ENCODE assay signal across 9 mouse cellular contexts in genomic region chr11:32450216-32450615, GRCm38 (mm10). TPM values are rescaled to one million over a fixed set of nuclear protein-coding genes. Genes with fewer than 3 reads are reported as not detected.
DNase-seq lines count a peak whose midpoint lies in the region; ATAC-seq and TF ChIP-seq lines count a peak whose summit lies in the region.
"Had no signal": no experiment of that assay in that cellular context is flagged by ENCODE, and none has a peak within 500 bp of the region (broad histone marks: within the 10 kb centered on the region; RNA-seq: fewer than 3 reads in every experiment).

No protein-coding gene starts in this region.

- 0% methylated on average over 1 of the region's 1 CpGs for WGBS in heart, embryonic 11.5 days (ENCODE audit: insufficient replicate concordance)

- ATAC-seq in heart, embryonic 11.5 days (replicated peaks; ENCODE audit: insufficient number of reproducible peaks, low FRiP score, low TSS enrichment): no peak
- peak; percentile 47 for ATAC-seq in cerebellum, adult (ENCODE audit: insufficient number of reproducible peaks, low FRiP score, low TSS enrichment)
- peak; percentile 67 for ATAC-seq in monocyte, adult 5-6 weeks (replicated peaks; ENCODE audit: insufficient number of reproducible peaks, low FRiP score, low TSS enrichment, poor library complexity, severe bottlenecking)

- no peak overlapping the region for H3K4me3 ChIP-seq in heart, embryonic 11.5 days (ENCODE audit: low read depth, low read length)
- no peak overlapping the region for H3K4me3 ChIP-seq in E14TG2a.4 (replicated peaks; ENCODE audit: low read length)
- H3K4me3 ChIP-seq: lung, embryonic 15.5 days had no signal

- H3K4me1 ChIP-seq in heart, embryonic 11.5 days (ENCODE audit: control insufficient read depth, insufficient read depth, low read length): no peaks in the 10 kb centered on the region; the same call in 1 of the 2 replicates
- H3K4me1 ChIP-seq in E14TG2a.4 (replicated peaks; ENCODE audit: low read depth, low read length): peaks cover 6% of the 10 kb centered on the region

- no peaks in the 10 kb centered on the region for H3K9me3 ChIP-seq in heart, embryonic 11.5 days (replicated peaks; ENCODE audit: control insufficient read depth, low read length)
- H3K9me3 ChIP-seq in E14TG2a.4 (ENCODE audit: low read length): no peaks in the 10 kb centered on the region
- H3K9me3 ChIP-seq: lung, embryonic 15.5 days had no signal

- H3K27me3 ChIP-seq in heart, embryonic 11.5 days (ENCODE audit: control insufficient read depth, insufficient read depth, low read length): no peaks in the 10 kb centered on the region
- peaks cover 14% of the 10 kb centered on the region for H3K27me3 ChIP-seq in E14TG2a.4 (ENCODE audit: insufficient read depth, low read length)
- H3K27me3 ChIP-seq: lung, embryonic 15.5 days had no signal

- no peak overlapping the region for H3K4me2 ChIP-seq in heart, embryonic 11.5 days
- H3K4me2 ChIP-seq: lung, embryonic 15.5 days had no signal

- H3K9ac ChIP-seq in heart, embryonic 11.5 days (ENCODE audit: low read depth, low read length): no peak overlapping the region
- H3K9ac ChIP-seq: lung, embryonic 15.5 days had no signal

- no peaks in the 10 kb centered on the region for H3K36me3 ChIP-seq in heart, embryonic 11.5 days (ENCODE audit: control insufficient read depth, insufficient read depth, low read length)
- H3K36me3 ChIP-seq in E14TG2a.4 (ENCODE audit: insufficient read depth, low read length): no peaks in the 10 kb centered on the region
- H3K36me3 ChIP-seq: lung, embryonic 15.5 days had no signal

- peak; percentile 69 to 79 for DNase-seq in heart, adult 18-20 months
- peak; percentile 30 for DNase-seq in gastrocnemius, postnatal 25 days
- DNase-seq in layer of hippocampus, postnatal 14 days (ENCODE audit: low spot score in 2 of 2): peak; percentile 31 to 81
- DNase-seq in thymus, adult 18-20 months: peak; percentile 13 to 30

- TF ChIP-seq CTCF in E14TG2a.4 (conservative IDR thresholded peaks at IDR 0.05; ENCODE audit: low read length): peak; percentile 72

- no peak overlapping the region for H3K27ac ChIP-seq in heart, embryonic 11.5 days (ENCODE audit: low read depth, low read length)
- H3K27ac ChIP-seq: lung, embryonic 15.5 days had no signal

RNA-seq across cellular contexts. Expression of gene Ubtd2, which starts 5.0 kb away (rescaled TPM):
- 1 to 10 TPM; 3.4 to 4.2 TPM for total RNA-seq in heart, adult 18-20 months (2021)
- 34.7 and 39.1 TPM in 2 replicates for polyA plus RNA-seq in heart, embryonic 11.5 days (2014; fragmentation: Nextera tagmentation; extraction: Ambion mirVana)
- total RNA-seq in gastrocnemius, postnatal 25 days (2021): 10 to 100 TPM in 1 of 2 experiments, 1 to 10 TPM in 1; 9.3 to 10.5 TPM
- 10 to 100 TPM; 39.2 to 43.4 TPM for total RNA-seq in layer of hippocampus, postnatal 14 days (2021)
- 1.4 to 4.3 TPM (median 2.6 TPM) in 3 replicates for total RNA-seq in monocyte, adult 5-6 weeks (2017)

Comparison
In these comparisons a context has a peak if more than half of its experiments do, and no peak if none do; other contexts are left out.
1. DNase-seq: peak in every context shown above with its lines; median percentile 74 in heart, adult 18-20 months; 56 in layer of hippocampus, postnatal 14 days; 30 in gastrocnemius, postnatal 25 days; 22 in thymus, adult 18-20 months.